Mouse (Mus musculus): ENCODE results near the gene Zcchc4. TPM values are rescaled to one million over a fixed set of nuclear protein-coding genes. Genes with fewer than 3 reads are reported as not detected.

The Zcchc4 gene
- polyA plus RNA-seq, 2 experiments from 2014 or later: 14.4 to 15.2 TPM

Other genes with a start within 250 kb of the Zcchc4 start
- gene Lgi2, start 208.9 kb upstream of the Zcchc4 start, polyA plus RNA-seq (2017; shearing (Covaris generic)): not detected
- gene Sepsecs, start 105.7 kb upstream of the Zcchc4 start, polyA plus RNA-seq (2017; shearing (Covaris generic)): 1 to 10 TPM; 5.4 to 5.6 TPM
- 1 to 10 TPM in 1 of 2 experiments, under 1 TPM in 1; 0.58 to 1.1 TPM for gene Pi4k2b, start 33.8 kb upstream of the Zcchc4 start, polyA plus RNA-seq (2017; shearing (Covaris generic))
- 10 to 100 TPM; 71.6 to 76.5 TPM for gene Anapc4, start 58.6 kb downstream of the Zcchc4 start, polyA plus RNA-seq (2017; shearing (Covaris generic))

All from CD4-positive, CD25-positive, alpha-beta regulatory T cell, adult 4 months (primary cell).